Mouse (Mus musculus): ENCODE results near the gene Kcnb1. TPM values are rescaled to one million over a fixed set of nuclear protein-coding genes. Genes with fewer than 3 reads are reported as not detected.

Gene Kcnb1
- polyA plus RNA-seq, 1 experiment from 2014 or later = 1.5 TPM

GRCm38 (mm10) chr2:167193361-167193760, 3.4 kb upstream of the Kcnb1 start:
- Histone ChIP-seq H3K4me2 (replicated peaks; ENCODE audit: low read depth, low read length) (no peak overlapping the region), H3K36me3 (ENCODE audit: control insufficient read depth, insufficient read depth, low read length) (no peaks in the 10 kb centered on the region), H3K9ac (ENCODE audit: low read depth, low read length) (no peak overlapping the region), H3K9me3 (ENCODE audit: control insufficient read depth, low read length) (no peaks in the 10 kb centered on the region), H3K4me1 (ENCODE audit: control insufficient read depth, insufficient read depth, low read length) (peaks cover 20% of the 10 kb centered on the region; the same call in 1 of the 2 replicates), H3K27me3 (ENCODE audit: control insufficient read depth, insufficient read depth, low read length) (peaks cover 17% of the 10 kb centered on the region), H3K27ac (ENCODE audit: low read depth, low read length) (no peak overlapping the region), H3K4me3 (ENCODE audit: low read length) (no peak overlapping the region)
- ATAC-seq (ENCODE audit: low FRiP score, low TSS enrichment) = no peak
- WGBS = 72% methylated on average over 3 of the region's 3 CpGs

DNA sequence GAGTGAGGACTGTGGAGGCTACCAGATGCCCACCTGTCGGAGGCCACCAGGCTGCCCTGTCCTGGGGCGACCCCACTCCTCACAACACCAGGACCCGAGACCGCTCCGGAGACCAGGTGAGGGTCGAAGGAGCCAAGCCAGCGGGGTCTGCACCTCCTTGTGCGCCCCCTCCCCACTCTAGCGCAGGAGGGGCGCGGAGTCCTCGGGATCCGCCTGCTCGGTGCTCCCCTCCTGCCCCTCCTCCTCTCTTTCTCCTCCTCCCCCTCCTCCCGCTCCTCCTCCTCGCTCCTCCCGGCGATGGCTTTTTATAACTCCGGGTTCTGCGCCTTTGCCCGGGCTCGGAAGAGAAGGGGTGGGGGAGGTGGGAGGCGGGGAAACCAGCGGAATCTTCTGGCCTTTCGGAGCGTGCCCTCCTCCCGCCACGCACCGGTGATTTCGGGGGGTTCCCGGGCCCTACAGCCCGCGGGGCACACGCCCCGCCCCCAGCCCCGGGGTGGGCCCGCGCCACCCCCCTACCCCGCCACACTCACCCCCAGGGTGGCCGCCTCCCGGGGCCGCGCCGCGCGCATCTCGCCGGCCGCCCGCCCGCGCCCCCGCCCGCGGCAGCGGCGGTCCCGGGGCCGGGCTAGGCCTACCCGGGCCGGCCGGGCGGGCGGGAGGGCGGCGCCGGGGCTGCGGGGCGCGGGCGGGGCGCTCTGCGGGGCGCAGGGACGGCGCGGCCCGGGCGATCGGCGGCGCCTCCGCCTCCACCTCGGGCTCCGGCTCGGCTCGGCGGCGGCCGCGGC, 472 bp downstream of the Kcnb1 start:
- Histone ChIP-seq H3K27me3 (ENCODE audit: control insufficient read depth, insufficient read depth, low read length) (peaks cover 30% of the 10 kb centered on the region), H3K4me3 (ENCODE audit: low read length) (peak overlapping the region; percentile 52), H3K4me2 (replicated peaks; ENCODE audit: low read depth, low read length) (peak overlapping the region; percentile 96), H3K36me3 (ENCODE audit: control insufficient read depth, insufficient read depth, low read length) (no peaks in the 10 kb centered on the region), H3K27ac (ENCODE audit: low read depth, low read length) (no peak overlapping the region), H3K4me1 (ENCODE audit: control insufficient read depth, insufficient read depth, low read length) (peaks cover 22% of the 10 kb centered on the region; the same call in 1 of the 2 replicates), H3K9me3 (ENCODE audit: control insufficient read depth, low read length) (no peaks in the 10 kb centered on the region), H3K9ac (ENCODE audit: low read depth, low read length) (peak overlapping the region; percentile 63)
- WGBS = 1% methylated on average over 54 of the region's 91 CpGs
- peak; percentile 58 for ATAC-seq (ENCODE audit: low FRiP score, low TSS enrichment)

DNA sequence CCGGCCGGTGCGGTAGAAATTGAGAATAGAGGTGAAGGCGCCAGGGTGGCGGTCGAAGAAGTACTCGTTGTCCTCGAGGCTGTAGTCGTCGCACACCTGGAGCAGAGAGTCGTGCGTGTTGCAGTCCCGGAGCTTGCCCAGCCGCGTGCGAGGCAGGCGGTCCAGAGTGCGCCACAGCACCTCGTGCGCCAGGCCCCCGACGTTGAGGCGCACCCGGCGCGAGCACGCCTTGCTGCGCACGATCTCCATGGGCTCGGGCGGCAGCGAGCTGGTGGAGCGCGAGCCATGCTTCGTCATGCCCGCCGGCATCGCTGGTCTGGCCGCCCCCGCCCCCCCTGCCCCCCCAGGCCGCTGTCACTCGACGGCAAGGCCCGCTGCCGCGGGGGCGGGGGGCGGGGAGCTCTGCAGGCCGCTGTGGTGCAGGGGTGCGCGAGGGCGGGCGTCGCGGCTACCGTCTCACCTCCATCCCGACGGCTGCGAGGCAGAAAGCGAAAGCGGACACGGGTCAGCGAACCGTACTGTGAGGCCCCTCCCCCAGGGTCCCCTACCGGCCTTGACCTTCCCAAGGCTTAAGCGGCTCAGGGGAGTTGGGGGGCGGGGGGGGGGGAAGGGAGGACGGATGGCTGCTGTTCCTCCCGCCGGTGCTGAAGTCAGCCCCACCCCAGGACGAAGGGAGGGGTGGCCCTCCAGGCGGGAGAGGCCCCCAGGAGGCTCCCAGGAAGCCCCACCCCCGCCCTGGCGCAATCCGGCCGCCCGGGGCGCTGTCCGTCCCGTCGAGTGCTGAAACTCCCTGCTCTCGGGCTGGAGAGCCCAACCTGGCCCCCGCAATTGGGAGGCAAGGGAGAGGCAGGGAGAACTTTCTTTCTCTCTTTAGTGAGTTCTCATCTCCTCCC, 1.4 kb downstream of the Kcnb1 start:
- Histone ChIP-seq H3K9ac (ENCODE audit: low read depth, low read length) (no peak overlapping the region), H3K4me2 (replicated peaks; ENCODE audit: low read depth, low read length) (peak overlapping the region; percentile 96), H3K9me3 (ENCODE audit: control insufficient read depth, low read length) (no peaks in the 10 kb centered on the region), H3K4me3 (ENCODE audit: low read length) (peak overlapping the region; percentile 52), H3K36me3 (ENCODE audit: control insufficient read depth, insufficient read depth, low read length) (no peaks in the 10 kb centered on the region), H3K27me3 (ENCODE audit: control insufficient read depth, insufficient read depth, low read length) (peaks cover 30% of the 10 kb centered on the region), H3K4me1 (ENCODE audit: control insufficient read depth, insufficient read depth, low read length) (peaks cover 22% of the 10 kb centered on the region; the same call in 1 of the 2 replicates), H3K27ac (ENCODE audit: low read depth, low read length) (no peak overlapping the region)
- 19% methylated on average over 58 of the region's 83 CpGs for WGBS
- ATAC-seq (ENCODE audit: low FRiP score, low TSS enrichment) = peak; percentile 79

DNA sequence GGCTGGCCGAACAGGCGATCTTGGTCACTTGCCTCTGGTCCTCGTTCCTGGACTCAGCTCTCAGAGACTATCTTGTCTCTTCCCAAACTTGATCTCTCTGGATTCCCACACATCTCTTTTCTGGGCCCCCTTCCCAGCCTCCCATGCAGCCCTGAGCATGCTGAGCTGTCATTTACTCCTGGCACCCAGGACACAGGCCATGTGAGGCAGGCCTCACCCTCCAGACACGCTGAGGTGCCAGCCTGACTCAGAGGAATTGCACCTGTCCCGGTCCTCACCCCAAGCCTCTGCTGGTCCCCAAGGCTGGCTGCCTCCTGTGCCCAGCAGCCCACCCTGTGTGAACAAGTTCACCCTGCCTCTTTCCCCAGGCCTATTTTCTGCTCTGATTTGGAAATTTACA, 2.8 kb downstream of the Kcnb1 start:
- H3K4me1 ChIP-seq (ENCODE audit: control insufficient read depth, insufficient read depth, low read length) = peaks cover 22% of the 10 kb centered on the region; the same call in 1 of the 2 replicates
- H3K4me3 ChIP-seq (ENCODE audit: low read length) = no peak overlapping the region
- no peak for ATAC-seq (ENCODE audit: low FRiP score, low TSS enrichment)
- 89% methylated on average over 5 of the region's 5 CpGs for WGBS
- H3K9me3 ChIP-seq (ENCODE audit: control insufficient read depth, low read length) = no peaks in the 10 kb centered on the region
- H3K27me3 ChIP-seq (ENCODE audit: control insufficient read depth, insufficient read depth, low read length) = peaks cover 30% of the 10 kb centered on the region
- no peak overlapping the region for H3K9ac ChIP-seq (ENCODE audit: low read depth, low read length)
- H3K27ac ChIP-seq (ENCODE audit: low read depth, low read length) = no peak overlapping the region
- H3K4me2 ChIP-seq (replicated peaks; ENCODE audit: low read depth, low read length) = no peak overlapping the region
- H3K36me3 ChIP-seq (ENCODE audit: control insufficient read depth, insufficient read depth, low read length) = no peaks in the 10 kb centered on the region

DNA sequence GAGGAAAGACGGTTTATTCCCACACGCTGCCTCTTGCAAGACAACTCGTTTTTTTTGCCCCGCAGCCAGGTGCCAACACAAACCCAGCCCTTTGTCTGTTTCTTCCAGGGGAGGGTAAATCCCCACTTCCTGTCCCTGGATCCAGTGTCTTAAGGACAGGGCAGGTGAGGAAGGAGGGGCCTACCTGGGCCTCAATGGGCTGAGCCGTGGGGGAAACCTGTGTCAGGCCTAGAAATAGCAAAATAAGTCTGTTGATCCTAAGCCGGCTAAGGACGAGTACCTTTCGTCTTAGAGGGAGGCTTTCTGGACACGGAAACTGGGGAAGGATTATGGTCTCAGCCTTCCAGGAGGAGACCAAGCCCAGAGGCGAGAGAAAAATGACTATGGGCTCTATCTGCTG, 3.4 kb downstream of the Kcnb1 start:
- H3K9me3 ChIP-seq (ENCODE audit: control insufficient read depth, low read length) = no peaks in the 10 kb centered on the region
- peaks cover 30% of the 10 kb centered on the region for H3K27me3 ChIP-seq (ENCODE audit: control insufficient read depth, insufficient read depth, low read length)
- H3K4me1 ChIP-seq (ENCODE audit: control insufficient read depth, insufficient read depth, low read length) = peaks cover 23% of the 10 kb centered on the region; the same call in 1 of the 2 replicates
- no peak overlapping the region for H3K27ac ChIP-seq (ENCODE audit: low read depth, low read length)
- H3K4me3 ChIP-seq (ENCODE audit: low read length) = no peak overlapping the region
- ATAC-seq (ENCODE audit: low FRiP score, low TSS enrichment) = no peak
- H3K36me3 ChIP-seq (ENCODE audit: control insufficient read depth, insufficient read depth, low read length) = no peaks in the 10 kb centered on the region
- 54% methylated on average over 10 of the region's 10 CpGs for WGBS
- H3K4me2 ChIP-seq (replicated peaks; ENCODE audit: low read depth, low read length) = no peak overlapping the region
- no peak overlapping the region for H3K9ac ChIP-seq (ENCODE audit: low read depth, low read length)

- no peak overlapping the region for H3K4me3 ChIP-seq (ENCODE audit: low read length)
- peaks cover 29% of the 10 kb centered on the region for H3K27me3 ChIP-seq (ENCODE audit: control insufficient read depth, insufficient read depth, low read length)
- H3K27ac ChIP-seq (ENCODE audit: low read depth, low read length) = no peak overlapping the region
- peaks cover 27% of the 10 kb centered on the region; the same call in 1 of the 2 replicates for H3K4me1 ChIP-seq (ENCODE audit: control insufficient read depth, insufficient read depth, low read length)
- no peak overlapping the region for H3K9ac ChIP-seq (ENCODE audit: low read depth, low read length)
- H3K4me2 ChIP-seq (replicated peaks; ENCODE audit: low read depth, low read length) = no peak overlapping the region
- H3K9me3 ChIP-seq (ENCODE audit: control insufficient read depth, low read length) = no peaks in the 10 kb centered on the region
- ATAC-seq (ENCODE audit: low FRiP score, low TSS enrichment) = no peak
- 60% methylated on average over 13 of the region's 13 CpGs for WGBS
- no peaks in the 10 kb centered on the region for H3K36me3 ChIP-seq (ENCODE audit: control insufficient read depth, insufficient read depth, low read length)
Measured at GRCm38 (mm10) chr2:167186003-167186402, 4.0 kb downstream of the Kcnb1 start.

DNA sequence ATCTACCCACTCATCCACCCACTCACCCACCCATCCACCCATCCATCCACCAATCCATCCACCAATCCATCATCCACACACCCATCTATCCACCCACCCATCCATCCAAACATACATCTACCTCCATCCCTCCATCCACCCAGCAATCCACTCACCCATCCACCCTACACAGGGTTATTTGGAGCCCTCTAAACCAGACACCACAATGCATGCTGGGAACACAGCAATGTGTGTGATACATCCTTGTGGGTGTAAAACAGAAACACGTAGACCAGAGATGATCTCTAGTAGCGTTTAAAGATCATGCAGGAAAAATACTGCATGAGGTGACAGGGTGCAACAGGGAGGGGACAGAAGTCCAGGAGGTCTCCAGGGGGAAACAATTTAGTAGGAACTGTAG, 4.5 kb downstream of the Kcnb1 start:
- no peak overlapping the region for H3K27ac ChIP-seq (ENCODE audit: low read depth, low read length)
- ATAC-seq (ENCODE audit: low FRiP score, low TSS enrichment) = no peak
- H3K4me3 ChIP-seq (ENCODE audit: low read length) = no peak overlapping the region
- peaks cover 24% of the 10 kb centered on the region; the same call in 1 of the 2 replicates for H3K27me3 ChIP-seq (ENCODE audit: control insufficient read depth, insufficient read depth, low read length)
- WGBS = 67% methylated on average over 2 of the region's 2 CpGs
- peaks cover 23% of the 10 kb centered on the region; the same call in 1 of the 2 replicates for H3K4me1 ChIP-seq (ENCODE audit: control insufficient read depth, insufficient read depth, low read length)
- no peak overlapping the region for H3K4me2 ChIP-seq (replicated peaks; ENCODE audit: low read depth, low read length)
- no peaks in the 10 kb centered on the region for H3K36me3 ChIP-seq (ENCODE audit: control insufficient read depth, insufficient read depth, low read length)
- H3K9me3 ChIP-seq (ENCODE audit: control insufficient read depth, low read length) = no peaks in the 10 kb centered on the region
- H3K9ac ChIP-seq (ENCODE audit: low read depth, low read length) = no peak overlapping the region

GRCm38 (mm10) chr2:167181662-167182389, 8.1 kb downstream of the Kcnb1 start:
- peaks cover 6% of the 10 kb centered on the region; the same call in 1 of the 2 replicates for H3K27me3 ChIP-seq (ENCODE audit: control insufficient read depth, insufficient read depth, low read length)
- no peak for ATAC-seq (ENCODE audit: low FRiP score, low TSS enrichment)
- H3K4me2 ChIP-seq (replicated peaks; ENCODE audit: low read depth, low read length) = no peak overlapping the region
- H3K27ac ChIP-seq (ENCODE audit: low read depth, low read length) = no peak overlapping the region
- no peaks in the 10 kb centered on the region for H3K9me3 ChIP-seq (ENCODE audit: control insufficient read depth, low read length)
- WGBS = 62% methylated on average over 14 of the region's 14 CpGs
- no peak overlapping the region for H3K4me3 ChIP-seq (ENCODE audit: low read length)
- H3K36me3 ChIP-seq (ENCODE audit: control insufficient read depth, insufficient read depth, low read length) = no peaks in the 10 kb centered on the region
- H3K4me1 ChIP-seq (ENCODE audit: control insufficient read depth, insufficient read depth, low read length) = 0 out of 2 replicates have a peak, but pooled peaks cover 4% of the 10 kb centered on the region
- H3K9ac ChIP-seq (ENCODE audit: low read depth, low read length) = no peak overlapping the region

All from kidney, embryonic 14.5 days (tissue).